Mouse (Mus musculus) layer of hippocampus, adult 8-10 months (tissue): ENCODE measurements around the gene Pptc7. TPM values are rescaled to one million over a fixed set of nuclear protein-coding genes. Genes with fewer than 3 reads are reported as not detected.

ENCODE experiments used
- DNase-seq, 2 experiments: peaks; one replicate each; pipeline ENCODE4 v3.0.0; 2022; ENCODE audit warnings: low spot score in 2 of 2
- total RNA-seq, 4 experiments: library from RNA; stranded (reverse); gene quantifications; 2 replicates each; pipeline ENCODE4 v1.2.4; 2022

Gene Pptc7
- total RNA-seq = 10 to 100 TPM; 41.0 to 48.0 (median 43.7) TPM

DNA sequence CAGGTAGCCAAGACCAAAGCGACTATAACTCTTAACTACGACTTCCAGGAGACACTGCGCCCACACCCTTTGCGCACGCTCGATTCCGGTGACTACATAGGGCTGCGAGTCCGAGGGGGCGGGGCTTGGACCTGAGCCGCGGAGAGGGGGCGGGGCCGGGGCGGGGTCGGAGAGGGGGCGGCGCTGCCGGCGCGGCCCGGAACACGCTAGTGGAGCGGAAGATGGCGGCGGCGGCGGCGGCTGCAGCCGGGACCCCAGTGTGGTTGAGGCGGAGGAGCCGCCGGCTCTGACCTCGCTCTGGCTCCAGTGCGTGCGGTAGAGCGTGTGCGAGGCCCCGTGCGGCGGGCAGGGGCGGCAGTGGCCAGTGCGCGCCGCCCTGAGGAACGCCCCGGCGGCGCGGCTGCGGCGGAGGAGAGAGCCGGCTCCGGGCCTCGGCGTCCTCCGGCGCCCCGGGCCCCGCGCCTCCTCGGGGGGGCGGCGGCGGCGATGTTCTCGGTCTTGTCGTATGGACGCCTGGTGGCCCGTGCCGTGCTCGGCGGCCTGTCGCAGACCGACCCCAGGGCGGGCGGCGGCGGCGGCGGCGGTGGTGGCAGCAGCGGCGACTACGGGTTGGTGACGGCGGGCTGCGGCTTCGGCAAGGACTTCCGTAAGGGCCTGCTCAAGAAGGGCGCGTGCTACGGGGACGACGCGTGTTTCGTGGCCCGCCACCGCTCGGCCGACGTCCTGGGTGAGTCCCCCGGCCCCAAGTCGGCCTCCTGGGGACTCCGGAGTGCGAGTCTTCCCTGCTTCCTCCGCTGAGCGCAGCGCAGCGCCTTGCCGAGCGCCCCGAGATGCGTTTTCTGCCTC, at the start of gene Pptc7:
Gene Pptc7 (plus strand): TSS at position 183 of the 846 bp plus-strand sequence.
- peak; percentile 82 to 84 for DNase-seq

DNA sequence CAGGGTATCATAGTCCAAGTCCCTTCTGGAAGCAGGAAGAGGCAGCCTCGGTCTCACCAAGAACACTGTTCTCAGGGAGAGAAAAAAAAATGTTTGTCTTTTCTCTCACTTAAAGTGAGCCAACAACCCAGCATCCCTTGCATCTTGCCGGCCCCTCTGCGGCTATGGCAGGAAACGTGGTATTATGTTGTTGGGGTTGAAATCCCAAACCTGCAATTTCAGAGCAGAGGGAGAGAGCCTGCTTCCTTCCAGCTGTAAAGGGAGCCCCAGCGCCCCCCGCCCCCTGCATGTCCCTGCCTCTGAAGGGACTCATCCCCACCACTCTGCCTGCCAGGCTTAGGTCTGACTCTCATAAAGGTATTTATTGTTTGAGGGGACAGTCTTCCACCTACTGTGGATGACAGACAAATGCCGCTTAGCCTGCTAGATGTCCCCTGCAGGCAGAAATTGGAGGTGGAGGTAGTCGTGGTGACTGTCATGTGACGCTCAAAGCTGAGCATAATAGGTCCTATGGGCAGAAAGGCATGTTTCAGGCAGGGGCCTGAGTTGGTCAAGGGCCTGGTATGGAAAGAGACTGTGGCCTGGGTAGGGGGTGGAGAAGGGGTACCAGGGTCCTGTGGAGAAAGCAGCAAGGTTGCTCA, 48.8 kb upstream of the Pptc7 start:
- no peak for DNase-seq

DNA sequence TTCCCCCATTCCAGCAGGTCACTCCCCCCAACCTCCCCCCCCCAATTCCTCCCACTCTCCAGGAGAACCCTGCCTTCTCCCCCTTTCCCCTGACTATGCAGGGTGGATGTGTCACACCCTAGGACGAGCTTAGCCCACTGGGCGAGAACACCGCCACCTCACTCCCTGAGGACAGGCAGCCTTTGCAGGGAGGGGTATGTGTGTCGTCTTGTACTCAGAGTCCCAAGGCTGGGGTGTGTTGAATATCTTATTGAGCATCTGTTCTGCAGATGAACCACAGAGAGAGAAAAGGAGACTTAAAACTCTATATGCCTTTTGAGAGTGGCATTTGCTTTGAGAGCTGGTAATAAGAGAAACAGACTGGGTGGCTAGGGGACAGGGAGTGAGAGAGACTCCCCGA, 47.0 kb upstream of the Pptc7 start:
- no peak for DNase-seq

DNA sequence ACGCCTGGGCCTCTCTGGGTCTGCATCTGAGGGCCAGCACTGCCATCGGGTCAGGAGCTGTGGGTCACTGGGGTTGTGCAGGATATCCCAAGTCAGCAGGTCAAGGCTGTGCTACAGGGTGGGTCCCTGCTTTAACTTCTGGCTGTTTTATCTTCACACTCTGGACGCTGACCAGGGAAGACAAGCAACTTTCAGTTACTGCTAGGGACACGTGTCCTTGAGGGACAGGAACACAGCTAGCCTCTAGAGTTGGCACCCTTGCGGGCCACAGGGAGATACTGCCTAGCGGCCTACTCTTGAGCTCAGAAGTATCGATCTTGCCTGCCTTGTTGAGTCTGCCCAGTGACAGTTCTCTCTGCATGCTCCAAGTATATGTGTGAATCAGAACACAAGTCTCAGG, 44.5 kb upstream of the Pptc7 start:
- no peak for DNase-seq

DNA sequence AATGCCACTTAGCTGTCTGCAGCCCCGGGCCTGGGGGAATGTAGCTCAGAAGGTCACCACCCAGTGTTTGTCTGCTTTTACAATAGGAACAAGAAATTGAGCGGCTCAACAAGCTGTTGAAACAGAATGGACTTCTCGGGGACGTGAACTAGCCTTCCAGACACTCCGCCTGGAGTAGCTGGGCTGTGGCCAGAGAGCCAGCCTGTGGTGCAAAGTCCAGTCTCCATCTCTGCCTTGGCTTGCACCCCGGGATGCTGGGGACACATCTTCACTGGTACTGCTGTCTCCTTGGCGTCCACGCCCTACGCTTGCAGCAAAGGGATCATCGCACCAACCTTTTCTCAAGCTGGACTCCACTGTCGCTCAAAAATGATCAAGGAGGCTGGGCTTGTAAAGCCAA, 43.6 kb upstream of the Pptc7 start:
- no peak for DNase-seq

DNA sequence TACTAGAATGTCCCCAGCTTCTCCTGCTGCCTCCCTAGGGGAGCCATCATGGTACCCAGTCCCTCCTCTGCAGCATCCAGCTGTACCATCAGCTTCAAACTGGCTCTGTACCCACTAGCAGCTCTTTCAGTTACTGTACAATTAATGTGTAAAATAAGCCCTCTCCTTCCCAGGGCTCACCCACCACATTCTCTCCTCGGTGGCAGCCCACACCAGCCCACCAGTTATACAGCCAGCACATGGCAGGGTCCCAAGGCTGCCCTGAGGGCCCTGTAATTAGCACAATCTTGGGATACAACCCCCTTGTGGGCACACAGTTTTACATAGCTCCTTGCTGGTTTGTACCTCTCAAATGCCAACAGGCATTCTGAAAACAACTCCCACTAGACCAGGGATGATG, 43.2 kb upstream of the Pptc7 start:
- no peak for DNase-seq

DNA sequence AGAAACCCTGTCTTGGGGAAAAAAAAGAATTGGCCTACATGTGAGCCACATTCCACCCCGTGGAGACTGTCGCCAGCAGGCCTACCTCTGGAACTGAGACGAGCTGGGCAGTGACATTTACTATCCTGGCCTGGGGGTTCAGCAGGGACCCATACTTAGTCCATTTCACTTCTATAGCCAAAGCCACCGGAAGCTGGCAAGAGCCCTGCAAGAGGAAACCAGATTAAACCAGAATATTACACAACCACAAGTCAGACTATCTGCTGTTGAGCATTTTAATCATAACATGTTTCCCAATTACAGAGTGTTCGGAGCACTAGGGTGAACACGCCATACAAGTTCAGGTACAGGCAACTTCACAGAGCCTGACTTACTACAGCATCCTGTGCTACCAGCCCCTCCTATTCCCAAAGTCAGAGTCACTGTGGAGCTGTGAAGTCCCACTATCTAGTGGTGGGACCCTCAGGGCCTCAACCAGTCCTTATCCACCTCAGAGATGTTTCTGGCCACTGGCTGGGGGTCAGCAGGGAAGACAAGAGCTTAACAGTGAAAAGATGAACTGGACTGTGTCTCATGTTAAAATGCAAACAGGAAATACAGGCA, 41.5 kb upstream of the Pptc7 start:
- DNase-seq = no peak

DNA sequence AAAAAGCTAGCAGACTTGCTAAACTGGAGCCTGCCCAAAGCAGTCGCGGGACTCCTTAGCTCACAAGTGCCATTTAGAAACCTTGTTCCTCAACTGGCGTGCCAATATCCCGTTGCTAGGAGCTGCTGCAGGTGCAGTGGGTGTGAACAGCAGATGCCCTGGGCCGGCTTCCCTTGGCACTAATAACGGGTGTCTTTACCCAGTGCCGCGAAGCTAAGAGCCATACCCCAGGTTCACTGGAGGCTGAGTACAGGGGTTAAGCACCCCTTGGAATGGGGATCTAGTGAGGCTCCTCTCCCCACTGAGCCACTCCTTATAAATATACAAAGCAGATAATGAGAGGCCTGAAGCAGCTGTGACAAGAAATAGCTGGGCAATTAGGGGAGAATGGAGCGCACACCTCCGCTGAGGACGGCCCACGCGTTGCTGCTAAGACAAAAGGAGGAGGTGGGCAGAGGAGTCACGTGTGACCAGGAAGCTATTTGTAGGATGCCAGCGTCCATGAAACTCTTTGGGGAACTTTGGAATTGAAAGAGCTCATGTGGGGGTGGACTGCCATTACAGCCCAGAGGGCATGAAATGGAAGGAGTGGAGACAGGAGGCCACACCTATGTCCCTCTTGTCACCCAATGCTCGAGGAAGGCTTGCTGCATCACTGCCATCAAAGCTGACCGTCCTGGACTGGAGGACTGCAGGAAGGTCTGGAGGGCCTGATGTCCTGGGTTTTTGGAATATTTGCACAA, 40.2 kb upstream of the Pptc7 start:
- peak in 1 of 2 experiments; percentile 62 for DNase-seq

DNA sequence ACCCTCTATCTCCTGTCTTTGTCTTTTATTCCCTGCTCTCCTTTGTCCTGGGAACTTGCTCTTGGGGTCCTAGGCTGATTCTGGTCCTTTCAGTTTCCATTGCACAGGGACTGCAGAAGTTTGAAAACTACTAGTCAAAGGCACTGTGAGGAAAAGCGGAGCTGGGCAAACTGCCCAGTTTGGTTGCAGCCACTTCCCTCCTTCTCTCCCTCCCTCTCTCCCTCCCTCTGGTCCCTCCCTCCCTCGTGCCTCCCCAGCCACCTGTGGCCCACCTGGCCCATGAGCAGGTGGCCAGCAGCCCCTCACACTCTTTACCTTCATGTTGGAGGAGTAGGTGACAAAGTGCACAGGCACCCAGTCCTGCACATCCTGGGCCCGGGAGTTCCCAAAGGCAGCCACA, 39.0 kb upstream of the Pptc7 start:
- DNase-seq = no peak

DNA sequence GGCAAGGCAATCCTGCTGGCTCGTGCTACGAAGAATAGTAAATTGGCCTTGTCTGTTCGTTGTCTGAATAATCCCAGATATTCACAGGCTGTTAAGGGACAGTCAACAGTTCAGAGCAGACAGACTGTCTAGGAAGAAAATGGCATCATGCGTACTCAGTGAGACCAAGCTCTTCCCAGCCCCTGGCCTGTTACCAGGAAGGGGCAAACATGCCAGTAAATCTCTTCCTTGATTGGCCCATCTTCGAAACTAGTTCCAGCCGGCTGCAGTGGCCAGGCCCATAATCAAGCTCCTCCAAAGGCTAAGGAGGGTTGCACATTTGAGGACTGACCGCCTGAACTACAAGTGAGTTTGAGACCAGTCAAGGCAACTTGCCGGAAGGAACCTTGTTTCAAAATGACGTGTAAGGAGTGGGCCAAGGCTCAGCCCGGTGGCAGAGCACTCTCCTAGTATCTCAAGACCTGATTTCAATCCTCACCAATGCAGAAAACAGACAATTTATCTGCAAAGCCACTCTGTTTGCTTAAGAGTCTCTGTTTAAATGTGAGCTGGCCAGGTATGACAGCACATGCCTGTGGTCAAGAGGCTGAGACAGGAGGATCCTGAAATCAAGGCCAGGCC, 37.5 kb upstream of the Pptc7 start:
- no peak for DNase-seq

DNA sequence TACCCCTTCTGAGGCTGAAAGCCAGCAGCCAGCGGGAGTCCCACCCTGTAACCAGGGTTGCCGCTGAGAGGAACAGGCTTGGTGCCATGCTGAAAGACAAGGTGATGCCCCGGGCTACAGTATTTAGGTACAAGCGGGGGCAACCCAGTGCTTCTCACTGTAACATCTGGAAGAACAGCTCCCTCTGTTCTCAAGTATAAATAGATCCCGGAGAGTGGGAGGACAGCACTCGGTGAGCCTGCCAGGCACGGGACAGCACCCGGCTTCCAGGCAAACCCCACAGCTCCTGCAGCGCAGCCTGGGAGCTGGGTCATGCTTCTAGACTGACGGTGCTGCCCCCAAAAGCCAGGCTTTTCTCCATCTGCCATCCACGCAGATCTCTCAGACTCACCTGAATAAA, 36.6 kb upstream of the Pptc7 start:
- DNase-seq = no peak

DNA sequence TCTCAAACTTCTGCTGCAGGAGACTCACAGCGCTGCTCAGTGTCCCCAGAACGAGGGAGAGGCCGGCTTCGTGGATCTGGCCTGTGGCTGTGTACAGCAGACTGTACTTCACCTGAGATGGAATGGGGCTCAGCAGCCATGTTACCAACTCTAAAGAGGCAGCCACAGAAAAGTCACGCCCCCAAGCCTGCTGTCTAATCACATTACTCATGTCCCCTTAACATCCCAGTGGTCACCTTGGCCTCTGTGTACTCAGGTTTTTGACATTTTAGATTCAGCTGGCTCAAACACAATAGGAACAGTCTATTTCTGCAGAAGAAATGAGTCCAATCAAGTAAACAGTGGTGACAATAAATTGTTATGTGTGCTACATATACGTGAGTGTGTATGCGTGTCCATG, 36.2 kb upstream of the Pptc7 start:
- no peak for DNase-seq

DNA sequence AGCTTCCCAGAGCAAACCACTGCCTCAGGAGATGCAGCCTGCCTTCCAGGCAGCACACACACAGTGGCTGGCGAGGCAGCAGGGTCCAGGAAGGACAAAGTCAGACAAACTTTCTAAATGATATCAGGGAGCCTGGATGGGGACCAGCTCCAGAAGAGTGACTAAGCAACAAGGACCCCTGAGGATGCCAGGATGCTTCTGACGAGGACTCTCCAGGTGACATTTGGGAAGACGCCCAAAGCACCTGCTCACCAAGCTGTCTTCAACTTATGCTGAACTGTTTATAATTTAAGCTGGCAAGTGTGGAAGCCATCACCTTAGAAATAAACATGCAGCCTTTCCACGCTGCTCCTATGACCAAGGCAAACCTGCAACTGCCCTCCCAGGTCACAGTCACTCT, 34.9 kb upstream of the Pptc7 start:
- DNase-seq = no peak

DNA sequence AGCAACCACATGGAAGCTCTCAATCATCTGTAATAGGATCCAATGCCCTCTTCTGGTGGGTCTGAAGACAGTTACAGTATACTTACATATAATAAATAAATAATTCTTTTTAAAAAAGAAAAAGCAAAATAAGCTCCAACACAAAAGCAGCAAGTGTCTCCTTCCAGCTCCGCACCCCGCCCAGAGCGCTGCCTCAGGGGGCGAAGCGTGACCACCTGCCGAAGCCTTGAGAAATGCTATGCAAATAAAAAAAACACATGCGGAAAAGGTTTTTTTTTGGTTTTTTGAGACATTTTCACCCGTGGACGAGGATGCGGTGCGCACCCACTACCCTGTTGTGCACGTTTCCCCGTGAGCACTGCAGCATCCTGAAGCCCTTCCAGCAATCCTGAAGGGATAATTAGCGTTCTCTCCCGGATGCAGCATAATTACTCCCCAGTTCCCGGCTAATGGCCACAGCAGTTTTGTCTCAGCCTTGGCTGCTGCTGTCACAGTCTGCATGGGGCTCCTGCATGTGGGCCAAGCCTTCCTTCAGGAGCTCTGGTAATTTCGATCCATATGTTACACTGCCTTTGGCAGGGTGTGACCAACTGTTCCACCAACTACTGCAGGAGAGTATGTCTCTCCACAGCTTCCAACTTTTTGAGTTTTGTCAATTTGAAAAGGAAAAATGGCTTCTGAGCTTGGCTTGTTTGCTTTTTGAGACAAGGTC, 32.1 kb upstream of the Pptc7 start:
- DNase-seq = peak; percentile 52 to 54

DNA sequence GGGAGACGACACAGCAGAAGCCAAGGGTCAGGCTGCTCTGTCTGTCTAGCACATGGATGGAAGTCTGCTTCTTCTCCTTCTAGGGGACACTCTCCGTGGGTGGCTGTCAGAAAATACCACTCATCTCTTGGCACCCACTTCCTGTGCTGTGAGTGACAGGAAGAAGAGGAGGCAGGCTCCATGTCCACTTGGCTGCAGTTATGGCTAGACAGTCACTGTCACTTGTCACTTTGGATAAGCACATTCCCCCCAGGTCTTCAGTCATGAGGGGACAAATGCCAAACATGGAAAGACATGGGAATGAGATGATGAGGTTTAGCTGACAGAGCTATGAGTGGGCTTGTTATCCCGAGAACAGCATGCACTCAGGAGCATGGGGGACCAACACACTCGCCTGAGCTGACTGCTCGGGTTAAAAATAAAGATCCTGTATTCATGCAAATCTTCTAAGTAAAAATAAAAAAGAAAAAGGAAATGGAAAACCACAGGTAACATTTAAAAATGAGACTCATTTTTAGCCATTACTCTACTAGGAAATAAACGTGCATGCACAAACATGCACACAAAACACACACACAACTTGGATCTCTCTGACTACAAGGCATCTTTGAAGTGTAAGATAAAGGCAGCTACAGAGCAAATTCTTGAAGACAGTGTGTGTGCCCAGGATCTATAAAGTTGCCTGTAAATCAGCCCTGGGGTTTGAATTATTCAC, 26.0 kb upstream of the Pptc7 start:
- no peak for DNase-seq

DNA sequence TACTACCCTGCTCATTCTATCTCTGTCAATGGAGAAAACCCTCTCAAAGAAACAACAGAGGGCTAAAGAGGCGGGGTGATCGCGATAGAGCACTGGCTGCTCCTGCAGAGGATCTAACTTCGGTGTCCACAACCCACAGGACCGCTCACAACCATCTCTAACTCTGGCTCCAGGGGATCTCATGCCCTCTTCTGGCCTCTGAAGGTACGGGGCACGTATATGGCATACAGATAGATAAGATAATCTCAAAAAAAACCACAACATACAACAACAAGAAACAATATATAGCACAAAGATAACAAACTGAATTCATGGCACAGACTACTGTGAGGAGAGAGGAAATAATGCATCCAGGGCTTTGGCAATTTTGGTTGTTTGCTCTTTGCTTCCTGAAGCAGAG, 22.1 kb upstream of the Pptc7 start:
- no peak for DNase-seq

DNA sequence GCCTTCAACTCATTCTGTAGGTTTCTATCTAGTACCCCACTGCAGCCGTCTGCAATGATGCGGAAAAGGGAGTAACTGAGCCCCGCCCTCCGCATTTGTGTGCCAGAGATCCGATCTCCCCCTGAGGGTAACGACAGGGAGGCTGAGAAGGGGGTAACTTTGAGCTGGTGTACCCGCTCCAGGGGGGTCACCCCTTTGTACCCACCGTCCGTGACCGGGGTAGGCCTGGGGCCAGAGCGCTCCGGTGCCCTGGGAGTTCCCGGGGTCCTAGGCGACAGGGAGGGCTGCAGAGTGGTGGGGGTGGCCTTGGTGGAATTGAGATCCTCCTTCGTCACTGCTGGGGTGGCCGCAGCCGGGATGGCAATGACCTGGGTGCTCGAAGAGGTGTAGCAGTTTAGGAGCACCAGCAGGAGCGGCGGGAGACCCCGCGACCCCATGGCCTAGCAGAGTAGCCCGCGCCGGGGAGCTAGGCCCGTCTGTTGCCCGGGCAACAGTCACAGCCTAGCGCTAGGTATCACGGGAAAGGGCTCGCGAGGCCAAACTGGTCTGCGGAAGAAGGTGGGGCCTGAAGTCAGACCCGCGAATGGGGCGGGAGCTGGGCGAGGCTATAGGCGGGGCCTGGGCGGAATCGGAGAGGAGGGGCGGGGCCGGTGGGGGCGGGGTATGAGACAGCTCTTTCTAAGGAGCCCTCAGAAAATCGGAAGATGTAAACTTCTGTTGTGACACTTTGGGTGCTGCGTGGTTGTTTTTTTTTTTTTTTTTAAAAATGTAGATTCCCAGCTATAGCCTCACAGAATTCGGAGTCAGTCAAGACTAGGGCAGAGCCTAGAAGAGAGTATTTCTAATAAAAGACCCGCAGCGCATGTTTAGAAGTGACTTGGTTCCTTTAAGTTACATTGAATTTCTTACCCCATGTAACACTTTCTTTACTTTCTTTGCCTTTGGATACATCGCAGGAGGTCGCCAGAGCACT, 19.9 kb upstream of the Pptc7 start, which contains the start of gene Tctn1:
Gene Tctn1 (minus strand): TSS at position 528 of the 973 bp plus-strand sequence.
- DNase-seq = peak; percentile 74 to 75

DNA sequence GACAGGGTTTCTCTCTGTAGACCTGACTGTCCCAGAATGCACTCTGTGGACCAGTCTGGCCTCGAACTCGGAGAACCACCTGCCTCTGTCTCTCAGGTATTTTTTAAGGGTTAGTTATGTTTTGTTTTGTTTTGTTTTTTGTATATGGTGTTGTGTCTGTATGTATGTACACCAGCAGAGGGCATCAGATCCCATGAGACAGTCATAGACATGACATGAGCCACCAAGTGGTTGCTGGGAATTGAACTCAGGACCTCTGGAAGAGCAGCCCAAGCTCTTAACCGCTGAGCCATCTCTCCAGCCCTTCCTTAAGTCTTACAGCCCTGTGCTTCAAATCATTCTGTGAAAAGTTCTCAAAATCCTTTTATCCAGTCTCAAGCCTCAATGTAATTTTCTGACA, 19.0 kb upstream of the Pptc7 start:
- no peak for DNase-seq

DNA sequence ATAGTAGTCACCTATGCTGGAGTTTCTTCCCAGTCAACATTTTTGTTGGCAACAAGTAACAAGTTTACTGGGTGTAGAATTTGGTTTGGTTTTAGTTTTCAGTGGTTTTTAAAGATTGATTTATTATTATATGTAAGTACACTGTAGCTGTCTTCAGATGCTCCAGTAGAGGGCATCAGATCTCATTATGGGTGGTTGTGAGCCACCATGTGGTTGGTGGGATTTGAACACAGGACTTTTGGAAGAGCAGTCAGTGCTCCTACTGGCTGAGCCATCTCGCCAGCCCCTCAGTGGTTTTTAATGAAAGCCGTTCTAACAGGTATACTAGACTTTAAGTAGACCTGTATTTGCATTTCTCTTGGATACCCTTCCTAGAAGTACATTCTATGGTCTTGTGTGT, 18.2 kb upstream of the Pptc7 start:
- DNase-seq = no peak
